25 mouse cellular contexts compared by ENCODE assay signal in genomic region chr2:56673861-56674260, GRCm38 (mm10).
DNase-seq lines count a peak whose midpoint lies in the region; ATAC-seq lines count a peak whose summit lies in the region.
"Had no signal": no experiment of that assay in that cellular context is flagged by ENCODE, and none has a peak within 500 bp of the region (broad histone marks: within the 10 kb centered on the region; RNA-seq: fewer than 3 reads in every experiment).

No protein-coding gene starts in this region.

- H3K27me3 ChIP-seq in forebrain, embryonic 14.5 days (replicated peaks; ENCODE audit: control insufficient read depth, insufficient read depth, low read length), result no peaks in the 10 kb centered on the region
- no peaks in the 10 kb centered on the region for H3K27me3 ChIP-seq in forebrain, embryonic 10.5 days (ENCODE audit: poor library complexity, severe bottlenecking)
- no peaks in the 10 kb centered on the region for H3K27me3 ChIP-seq in midbrain, embryonic 12.5 days
- no peaks in the 10 kb centered on the region for H3K27me3 ChIP-seq in midbrain, embryonic 16.5 days (ENCODE audit: control insufficient read depth, insufficient read depth, low read depth, low read length)
- no peaks in the 10 kb centered on the region for H3K27me3 ChIP-seq in midbrain, embryonic 14.5 days (ENCODE audit: control insufficient read depth, insufficient read depth, low read length)
- no peaks in the 10 kb centered on the region for H3K27me3 ChIP-seq in midbrain, embryonic 10.5 days (ENCODE audit: low read depth, poor library complexity, severe bottlenecking)
- H3K27me3 ChIP-seq: CH12.LX; embryonic facial prominence, embryonic 12.5 days; forebrain, embryonic 12.5 days; forebrain, embryonic 15.5 days; Patski had no signal

- H3K36me3 ChIP-seq in forebrain, embryonic 14.5 days (ENCODE audit: control insufficient read depth, insufficient read depth, low read length), result no peaks in the 10 kb centered on the region
- H3K36me3 ChIP-seq in forebrain, embryonic 10.5 days (replicated peaks), result no peaks in the 10 kb centered on the region
- H3K36me3 ChIP-seq in midbrain, embryonic 12.5 days, result no peaks in the 10 kb centered on the region
- no peaks in the 10 kb centered on the region for H3K36me3 ChIP-seq in midbrain, embryonic 16.5 days (ENCODE audit: control insufficient read depth, insufficient read depth, low read length)
- no peaks in the 10 kb centered on the region for H3K36me3 ChIP-seq in midbrain, embryonic 14.5 days (ENCODE audit: control insufficient read depth, insufficient read depth, low read length)
- no peaks in the 10 kb centered on the region for H3K36me3 ChIP-seq in midbrain, embryonic 10.5 days
- H3K36me3 ChIP-seq: embryonic facial prominence, embryonic 10.5 days; embryonic facial prominence, embryonic 12.5 days; forebrain, embryonic 12.5 days; forebrain, embryonic 15.5 days; G1E had no signal

- H3K9me3 ChIP-seq in forebrain, embryonic 14.5 days (replicated peaks; ENCODE audit: control insufficient read depth, low read length), result no peaks in the 10 kb centered on the region
- no peaks in the 10 kb centered on the region for H3K9me3 ChIP-seq in forebrain, embryonic 10.5 days
- no peaks in the 10 kb centered on the region for H3K9me3 ChIP-seq in midbrain, embryonic 12.5 days
- H3K9me3 ChIP-seq in midbrain, embryonic 16.5 days (replicated peaks; ENCODE audit: control insufficient read depth, low read length, poor library complexity, severe bottlenecking), result no peaks in the 10 kb centered on the region
- H3K9me3 ChIP-seq in midbrain, embryonic 14.5 days (ENCODE audit: control insufficient read depth, low read length), result no peaks in the 10 kb centered on the region
- H3K9me3 ChIP-seq in midbrain, embryonic 10.5 days (replicated peaks), result no peaks in the 10 kb centered on the region
- H3K9me3 ChIP-seq: embryonic facial prominence, embryonic 10.5 days; embryonic facial prominence, embryonic 12.5 days; forebrain, embryonic 12.5 days; forebrain, embryonic 15.5 days; G1E had no signal

- no peak overlapping the region for H3K27ac ChIP-seq in forebrain, embryonic 14.5 days (ENCODE audit: low read depth, low read length)
- H3K27ac ChIP-seq in forebrain, embryonic 10.5 days, result no peak overlapping the region
- no peak overlapping the region for H3K27ac ChIP-seq in midbrain, embryonic 12.5 days (replicated peaks)
- no peak overlapping the region for H3K27ac ChIP-seq in midbrain, embryonic 16.5 days (ENCODE audit: low read length)
- no peak overlapping the region for H3K27ac ChIP-seq in midbrain, embryonic 14.5 days (replicated peaks; ENCODE audit: low read depth, low read length)
- H3K27ac ChIP-seq in midbrain, embryonic 10.5 days (replicated peaks), result no peak overlapping the region
- H3K27ac ChIP-seq: embryonic facial prominence, embryonic 10.5 days; embryonic facial prominence, embryonic 12.5 days; forebrain, embryonic 12.5 days; forebrain, embryonic 15.5 days had no signal

- 71% methylated on average over 4 of the region's 4 CpGs for whole genome bisulfite sequencing in forebrain, embryonic 14.5 days
- whole genome bisulfite sequencing in forebrain, embryonic 10.5 days, result 84% methylated on average over 4 of the region's 4 CpGs
- WGBS in midbrain, embryonic 12.5 days, result 41% methylated on average over 4 of the region's 4 CpGs
- 34% methylated on average over 4 of the region's 4 CpGs for whole genome bisulfite sequencing in midbrain, embryonic 16.5 days
- 27% methylated on average over 4 of the region's 4 CpGs for WGBS in midbrain, embryonic 14.5 days
- 78% methylated on average over 4 of the region's 4 CpGs for WGBS in midbrain, embryonic 10.5 days

- no peaks in the 10 kb centered on the region for H3K4me1 ChIP-seq in forebrain, embryonic 14.5 days (ENCODE audit: control insufficient read depth, insufficient read depth, low read length)
- H3K4me1 ChIP-seq in forebrain, embryonic 10.5 days, result no peaks in the 10 kb centered on the region
- H3K4me1 ChIP-seq in midbrain, embryonic 12.5 days, result no peaks in the 10 kb centered on the region
- H3K4me1 ChIP-seq in midbrain, embryonic 16.5 days (ENCODE audit: control insufficient read depth, insufficient read depth, low read length), result no peaks in the 10 kb centered on the region
- H3K4me1 ChIP-seq in midbrain, embryonic 14.5 days (ENCODE audit: control insufficient read depth, insufficient read depth, low read length), result no peaks in the 10 kb centered on the region
- no peaks in the 10 kb centered on the region for H3K4me1 ChIP-seq in midbrain, embryonic 10.5 days
- H3K4me1 ChIP-seq: embryonic facial prominence, embryonic 10.5 days; embryonic facial prominence, embryonic 12.5 days; forebrain, embryonic 12.5 days; forebrain, embryonic 15.5 days had no signal

- no peak overlapping the region for H3K9ac ChIP-seq in forebrain, embryonic 14.5 days (ENCODE audit: low read length)
- no peak overlapping the region for H3K9ac ChIP-seq in midbrain, embryonic 12.5 days (replicated peaks)
- no peak overlapping the region for H3K9ac ChIP-seq in midbrain, embryonic 16.5 days (ENCODE audit: low read depth, low read length)
- H3K9ac ChIP-seq in midbrain, embryonic 14.5 days (replicated peaks; ENCODE audit: low read length), result no peak overlapping the region
- H3K9ac ChIP-seq: embryonic facial prominence, embryonic 12.5 days; forebrain, embryonic 12.5 days; forebrain, embryonic 15.5 days; forebrain, postnatal 0 days had no signal

- ATAC-seq in forebrain, embryonic 14.5 days, result no peak
- ATAC-seq in midbrain, embryonic 12.5 days (ENCODE audit: low FRiP score, low read depth), result 0 out of 2 replicates have a peak, but pooled peaks have one; percentile 19
- ATAC-seq in midbrain, embryonic 16.5 days, result no peak
- ATAC-seq in midbrain, embryonic 14.5 days (ENCODE audit: low FRiP score, low TSS enrichment), result no peak
- ATAC-seq: activated CD4-positive, CD25-positive, alpha-beta regulatory T cell, adult 4 months; CD4-positive, CD25-positive, alpha-beta regulatory T cell, adult 4 months; forebrain, embryonic 15.5 days; forebrain, postnatal 0 days; Patski had no signal

- H3K4me2 ChIP-seq in forebrain, embryonic 14.5 days (ENCODE audit: low read length), result no peak overlapping the region
- no peak overlapping the region for H3K4me2 ChIP-seq in midbrain, embryonic 12.5 days (replicated peaks)
- H3K4me2 ChIP-seq in midbrain, embryonic 16.5 days (ENCODE audit: low read length), result no peak overlapping the region
- no peak overlapping the region for H3K4me2 ChIP-seq in midbrain, embryonic 14.5 days (ENCODE audit: low read length)
- H3K4me2 ChIP-seq: embryonic facial prominence, embryonic 12.5 days; forebrain, embryonic 12.5 days; forebrain, embryonic 15.5 days had no signal

- H3K4me3 ChIP-seq in forebrain, embryonic 14.5 days (ENCODE audit: low read depth, low read length), result no peak overlapping the region
- no peak overlapping the region for H3K4me3 ChIP-seq in forebrain, embryonic 10.5 days
- H3K4me3 ChIP-seq in midbrain, embryonic 12.5 days, result no peak overlapping the region
- H3K4me3 ChIP-seq in midbrain, embryonic 16.5 days (ENCODE audit: low read depth, low read length), result no peak overlapping the region
- H3K4me3 ChIP-seq in midbrain, embryonic 14.5 days (replicated peaks; ENCODE audit: low read depth, low read length), result no peak overlapping the region
- no peak overlapping the region for H3K4me3 ChIP-seq in midbrain, embryonic 10.5 days
- H3K4me3 ChIP-seq: embryonic facial prominence, embryonic 10.5 days; embryonic facial prominence, embryonic 12.5 days; forebrain, embryonic 12.5 days; forebrain, embryonic 15.5 days had no signal

- peak; percentile 10 for DNase-seq in forebrain, embryonic 14.5 days (ENCODE audit: low spot score)
- no peak for DNase-seq in forebrain, embryonic 10.5 days (ENCODE audit: extremely low spot score, low spot score)
- peak; percentile 18 for DNase-seq in midbrain, embryonic 14.5 days
- DNase-seq in midbrain, embryonic 10.5 days (ENCODE audit: low spot score), result no peak
- DNase-seq: adrenal gland, adult 2 months; adrenal gland, postnatal 10 days; adrenal gland, postnatal 25 days; B cell, adult 2 months; cerebellum, adult 11-12 months; cerebellum, adult 2 months; cerebellum, adult 9-10 months; cerebellum, postnatal 10 days; cerebellum, postnatal 25 days; forebrain, postnatal 0 days had no signal

Comparison
In these comparisons a context has a peak if more than half of its experiments do, and no peak if none do; other contexts are left out.
1. DNase-seq: peak in forebrain, embryonic 14.5 days (single experiment) and midbrain, embryonic 14.5 days (single experiment); none in forebrain, embryonic 10.5 days (single experiment) and midbrain, embryonic 10.5 days (single experiment).